Mouse (Mus musculus) olfactory bulb, adult 2 months (tissue): ENCODE data around the gene Cdh9.

Experiments used
- CTCF ChIP-seq: fragments of 200-500 bp; IDR thresholded peaks from 2 replicates; pipeline ENCODE4 v1.5.1; 2012; ENCODE audit warnings: low read depth, mild to moderate bottlenecking, low read length, moderate library complexity; ENCODE audit not compliant: insufficient read depth
- POLR2A ChIP-seq: fragments of 200-500 bp; IDR thresholded peaks from 2 replicates; pipeline ENCODE4 v1.6.1; 2012; ENCODE audit warnings: mild to moderate bottlenecking, low read depth, low read length, moderate library complexity; ENCODE audit not compliant: insufficient read depth

DNA sequence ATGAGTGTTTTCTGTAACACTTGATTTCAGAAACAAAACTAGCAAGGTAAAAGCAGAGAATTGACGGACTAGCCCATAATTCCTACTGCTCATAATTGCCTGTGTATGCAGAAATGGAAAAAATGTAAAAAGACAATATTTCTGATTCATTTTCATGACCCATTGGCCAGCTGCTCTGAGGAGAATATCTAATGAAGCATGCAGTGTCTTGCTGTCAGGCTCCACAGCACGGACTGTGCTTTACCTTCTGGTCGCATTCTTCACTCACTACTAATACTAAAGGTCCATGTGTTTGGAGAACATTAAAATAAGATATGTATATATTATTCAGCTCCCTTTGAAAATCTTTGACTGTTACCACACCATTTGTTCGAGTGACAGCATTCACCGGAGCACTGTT, 49.5 kb upstream of the Cdh9 start:
- no peak for TF ChIP-seq CTCF
- TF ChIP-seq POLR2A: no peak
